Mouse (Mus musculus) large intestine, adult 2 months (tissue): Measurements from ENCODE around the gene Prkcq. TPM values are rescaled to one million over a fixed set of nuclear protein-coding genes. Genes with fewer than 3 reads are reported as not detected.
"Not testable (repeated sequence)": the region's sequence is repeated elsewhere in the genome, so short reads cannot be mapped to it uniquely, and the experiment has no call there.

ENCODE experiments used
- DNase-seq: peaks from one replicate; pipeline ENCODE4 v3.0.0-alpha.2; 2012; ENCODE audit warnings: low read depth, low spot score
- WGBS: fragments of 180-500 bp; shearing (Covaris S2); methylation state at CpG from one replicate; pipeline ENCODE4 v1.1.7; 2018; 5-methylcytosine and 5-hydroxymethylcytosine counted together
- polyA plus RNA-seq: library from polyadenylated mRNA; depleted of rRNA; stranded (reverse); fragments of >200 nt; gene quantifications from 2 replicates; pipeline ENCODE4 v1.2.3, GENCODE M21; 2012

Prkcq gene
- polyA plus RNA-seq, 1 experiment, result 2.3 TPM

- WGBS, result 45% methylated on average over 8 of the region's 8 CpGs
- no peak for DNase-seq
Measured at GRCm38 (mm10) chr2:11336320-11336719, 164.4 kb downstream of the Prkcq start.

- DNase-seq, result no peak
- WGBS, result 65% methylated on average over 14 of the region's 14 CpGs
Measured at GRCm38 (mm10) chr2:11338931-11339839, 167.3 kb downstream of the Prkcq start.

GRCm38 (mm10) chr2:11344691-11345090, 172.8 kb downstream of the Prkcq start:
- 91% methylated on average over 3 of the region's 3 CpGs for WGBS
- no peak for DNase-seq

- 87% methylated on average over 6 of the region's 6 CpGs for WGBS
- DNase-seq, result not testable (repeated sequence)
Measured at GRCm38 (mm10) chr2:11346419-11346818, 174.5 kb downstream of the Prkcq start.

GRCm38 (mm10) chr2:11347791-11348190, 175.9 kb downstream of the Prkcq start:
- 70% methylated on average over 3 of the region's 3 CpGs for WGBS
- DNase-seq, result no peak
